ENCODE assay signal across 19 mouse cellular contexts in genomic region chr7:51818251-51818974, GRCm38 (mm10).
"Had no signal": no experiment of that assay in that cellular context is flagged by ENCODE, and none has a peak within 500 bp of the region (broad histone marks: within the 10 kb centered on the region; RNA-seq: fewer than 3 reads in every experiment).

No protein-coding gene starts in this region.

- H3K27ac ChIP-seq: kidney, embryonic 15.5 days; limb, embryonic 12.5 days; limb, embryonic 15.5 days; liver, embryonic 14.5 days; macrophage; midbrain, embryonic 10.5 days; midbrain, embryonic 13.5 days; stomach, postnatal 0 days had no signal

- H3K4me1 ChIP-seq: kidney, embryonic 15.5 days; limb, embryonic 12.5 days; megakaryocyte, embryonic 14.5 days; midbrain, embryonic 10.5 days; midbrain, embryonic 13.5 days had no signal

- ATAC-seq: liver, postnatal 0 days; lung, postnatal 0 days; midbrain, embryonic 13.5 days; midbrain, embryonic 16.5 days had no signal

- DNase-seq: kidney, postnatal 10 days; kidney, postnatal 36 days; left cerebral cortex, postnatal 4 days; liver, postnatal 0 days; lung, embryonic 14.5 days; thymus, adult 2 months; thymus, postnatal 14 days; thymus, postnatal 4 days had no signal

- H3K4me3 ChIP-seq: kidney, embryonic 15.5 days; limb, embryonic 12.5 days; limb, embryonic 15.5 days; megakaryocyte, embryonic 14.5 days; midbrain, embryonic 10.5 days; midbrain, embryonic 13.5 days had no signal
